Mouse (Mus musculus) ES-E14 (cell line): ENCODE results near the gene Ptma.

Experiments used
- CHD2 ChIP-seq: IDR thresholded peaks from 2 replicates; pipeline ENCODE4 v1.6.1; 2014; ENCODE audit warnings: mild to moderate bottlenecking, low read depth, low read length, inconsistent platforms
- HCFC1 ChIP-seq: IDR thresholded peaks from 2 replicates; pipeline ENCODE4 v1.6.1; 2012; ENCODE audit warnings: low read length, inconsistent platforms, borderline replicate concordance; ENCODE audit not compliant: insufficient read depth
- MAFK ChIP-seq: IDR thresholded peaks from 2 replicates; pipeline ENCODE4 v1.6.1; 2014; ENCODE audit warnings: mild to moderate bottlenecking, low read depth, low read length, inconsistent platforms; ENCODE audit not compliant: insufficient read depth
- ZNF384 ChIP-seq: IDR thresholded peaks from 2 replicates; pipeline ENCODE4 v1.6.1; 2012; ENCODE audit warnings: low read depth, low read length, inconsistent platforms

- no peak for TF ChIP-seq MAFK
- no peak for TF ChIP-seq HCFC1
- TF ChIP-seq CHD2: no peak
- TF ChIP-seq ZNF384: no peak
Measured at GRCm38 (mm10) chr1:86528571-86529180, 2.1 kb downstream of the Ptma start.
